In the genomic region with DNA sequence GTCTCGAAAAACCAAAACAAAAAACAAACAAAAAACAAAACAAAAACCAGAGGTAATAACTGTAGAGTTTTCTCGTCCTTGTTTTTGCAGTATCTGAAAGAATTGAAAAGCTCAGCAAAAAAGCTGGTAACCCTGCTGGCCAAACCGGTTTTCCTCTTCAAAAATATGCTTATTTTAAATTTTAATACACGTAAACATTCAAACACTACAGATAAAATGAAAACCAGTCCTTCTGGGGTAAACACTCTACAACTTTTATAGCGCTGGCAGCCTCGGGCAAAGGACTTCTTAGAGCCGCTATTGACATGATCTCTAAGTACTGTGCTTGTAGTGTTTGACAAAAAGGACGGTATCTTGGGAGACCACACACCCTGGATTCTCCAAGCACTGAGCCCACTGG, we compare ENCODE assay signal across 7 mouse cellular contexts. TPM values are rescaled to one million over a fixed set of nuclear protein-coding genes. Genes with fewer than 3 reads are reported as not detected.
A peak's percentile ranks its signal among the peaks of the same experiment; 100 is the strongest.
DNase-seq lines count a peak whose midpoint lies in the region; ATAC-seq and TF ChIP-seq lines count a peak whose summit lies in the region.

No protein-coding gene starts in this region.

- no peaks in the 10 kb centered on the region for H3K4me1 ChIP-seq in lung, postnatal 0 days (ENCODE audit: insufficient read depth, low read depth, low read length)
- peaks cover 11% of the 10 kb centered on the region for H3K4me1 ChIP-seq in forebrain, embryonic 13.5 days
- peaks cover 19% of the 10 kb centered on the region for H3K4me1 ChIP-seq in limb, embryonic 15.5 days
- no peaks in the 10 kb centered on the region for H3K4me1 ChIP-seq in stomach, postnatal 0 days (replicated peaks; ENCODE audit: control insufficient read depth, insufficient read depth)

- no peaks in the 10 kb centered on the region for H3K27me3 ChIP-seq in lung, postnatal 0 days (replicated peaks; ENCODE audit: insufficient read depth, low read length)
- no peaks in the 10 kb centered on the region for H3K27me3 ChIP-seq in forebrain, embryonic 13.5 days
- no peaks in the 10 kb centered on the region for H3K27me3 ChIP-seq in limb, embryonic 15.5 days
- H3K27me3 ChIP-seq in stomach, postnatal 0 days (ENCODE audit: control insufficient read depth, insufficient read depth, low read length): no peaks in the 10 kb centered on the region

- TF ChIP-seq CTCF in lung, postnatal 0 days (IDR thresholded peaks at IDR 0.05): no peak
- TF ChIP-seq CTCF in stomach, postnatal 0 days (IDR thresholded peaks at IDR 0.05; ENCODE audit: low read depth): no peak

- H3K9ac ChIP-seq in lung, postnatal 0 days (replicated peaks; ENCODE audit: low read depth): no peak overlapping the region
- H3K9ac ChIP-seq in forebrain, embryonic 13.5 days: no peak overlapping the region; the same call in 1 of the 2 replicates
- no peak overlapping the region for H3K9ac ChIP-seq in limb, embryonic 15.5 days
- no peak overlapping the region for H3K9ac ChIP-seq in stomach, postnatal 0 days (ENCODE audit: low read length)

- H3K4me3 ChIP-seq in lung, postnatal 0 days (ENCODE audit: low read depth, low read length): no peak overlapping the region
- no peak overlapping the region for H3K4me3 ChIP-seq in forebrain, embryonic 13.5 days
- peak overlapping the region; percentile 74; the same call in 1 of the 2 replicates for H3K4me3 ChIP-seq in limb, embryonic 15.5 days
- H3K4me3 ChIP-seq in stomach, postnatal 0 days (ENCODE audit: low read depth, low read length): no peak overlapping the region

- H3K4me2 ChIP-seq in lung, postnatal 0 days (replicated peaks; ENCODE audit: low read depth, low read length): no peak overlapping the region; the same call in 1 of the 2 replicates
- peak overlapping the region; percentile 80 for H3K4me2 ChIP-seq in forebrain, embryonic 13.5 days
- H3K4me2 ChIP-seq in limb, embryonic 15.5 days: peak overlapping the region; percentile 77
- H3K4me2 ChIP-seq in stomach, postnatal 0 days (replicated peaks; ENCODE audit: low read depth): peak overlapping the region; percentile 71; the same call in 1 of the 2 replicates

- H3K27ac ChIP-seq in lung, postnatal 0 days (ENCODE audit: low read length): no peak overlapping the region
- H3K27ac ChIP-seq in forebrain, embryonic 13.5 days: no peak overlapping the region
- H3K27ac ChIP-seq in limb, embryonic 15.5 days: peak overlapping the region; percentile 99
- peak overlapping the region; percentile 100; the same call in 1 of the 2 replicates for H3K27ac ChIP-seq in stomach, postnatal 0 days (replicated peaks)

- no peak for ATAC-seq in lung, postnatal 0 days
- no peak for ATAC-seq in forebrain, embryonic 13.5 days
- ATAC-seq in limb, embryonic 15.5 days (ENCODE audit: insufficient number of reproducible peaks, low FRiP score, low TSS enrichment, low read depth): no peak
- no peak for ATAC-seq in stomach, postnatal 0 days (ENCODE audit: low FRiP score, low TSS enrichment)

- peaks cover 5% of the 10 kb centered on the region; the same call in 1 of the 2 replicates for H3K36me3 ChIP-seq in lung, postnatal 0 days (ENCODE audit: insufficient read depth, low read length)
- H3K36me3 ChIP-seq in forebrain, embryonic 13.5 days (ENCODE audit: poor library complexity, severe bottlenecking): peaks cover 5% of the 10 kb centered on the region; the same call in 1 of the 2 replicates
- H3K36me3 ChIP-seq in limb, embryonic 15.5 days: peaks cover 9% of the 10 kb centered on the region; the same call in 1 of the 2 replicates
- no peaks in the 10 kb centered on the region for H3K36me3 ChIP-seq in stomach, postnatal 0 days (ENCODE audit: control insufficient read depth, insufficient read depth, low read length)

- WGBS in lung, postnatal 0 days: 47% methylated on average over 8 of the region's 8 CpGs
- 85% methylated on average over 8 of the region's 8 CpGs for WGBS in forebrain, embryonic 13.5 days
- 36% methylated on average over 8 of the region's 8 CpGs for WGBS in limb, embryonic 15.5 days
- 72% methylated on average over 8 of the region's 8 CpGs for WGBS in stomach, postnatal 0 days

- DNase-seq in lung, postnatal 0 days (ENCODE audit: low spot score): peak; percentile 53
- no peak for DNase-seq in lung, postnatal 14 days
- DNase-seq in stomach, postnatal 0 days (ENCODE audit: low spot score): no peak
- no peak for DNase-seq in adrenal gland, postnatal 14 days
- no peak for DNase-seq in spleen, postnatal 4 days (ENCODE audit: low spot score in 2 of 2)

- H3K9me3 ChIP-seq in lung, postnatal 0 days (ENCODE audit: low read length): no peaks in the 10 kb centered on the region
- H3K9me3 ChIP-seq in forebrain, embryonic 13.5 days (replicated peaks): no peaks in the 10 kb centered on the region
- H3K9me3 ChIP-seq in limb, embryonic 15.5 days: no peaks in the 10 kb centered on the region
- no peaks in the 10 kb centered on the region for H3K9me3 ChIP-seq in stomach, postnatal 0 days (ENCODE audit: control insufficient read depth, low read length)

- TF ChIP-seq EP300 in lung, postnatal 0 days (IDR thresholded peaks at IDR 0.05): peak; percentile 37; the same call in 1 of the 2 replicates
- no peak for TF ChIP-seq EP300 in stomach, postnatal 0 days (optimal IDR thresholded peaks at IDR 0.05)

RNA-seq across cellular contexts. Expression of gene Dis3l, which starts 0.6 kb away (rescaled TPM):
- polyA plus RNA-seq in lung, postnatal 0 days (2015; fragmentation: Nextera tagmentation; extraction: Ambion mirVana): 8.1 and 9.6 TPM in 2 replicates
- polyA plus RNA-seq in forebrain, embryonic 13.5 days (2015; fragmentation: Nextera tagmentation; extraction: Ambion mirVana): 19.4 and 21.7 TPM in 2 replicates
- 16.9 and 19.3 TPM in 2 replicates for polyA plus RNA-seq in limb, embryonic 15.5 days (2015; fragmentation: Nextera tagmentation; extraction: Ambion mirVana)
- 6.9 and 7.2 TPM in 2 replicates for polyA plus RNA-seq in stomach, postnatal 0 days (2015; fragmentation: Nextera tagmentation; extraction: Ambion mirVana)
- 16.8 and 20.1 TPM in 2 replicates for total RNA-seq in adrenal gland, postnatal 14 days (2021)

RNA-seq across cellular contexts. Expression of gene Megf11, which starts 43.8 kb away (rescaled TPM):
- polyA plus RNA-seq in lung, postnatal 0 days (2015; fragmentation: Nextera tagmentation; extraction: Ambion mirVana): 0.56 and 0.63 TPM in 2 replicates
- polyA plus RNA-seq in forebrain, embryonic 13.5 days (2015; fragmentation: Nextera tagmentation; extraction: Ambion mirVana): 5.2 and 6.4 TPM in 2 replicates
- 0.83 and 1.3 TPM in 2 replicates for polyA plus RNA-seq in limb, embryonic 15.5 days (2015; fragmentation: Nextera tagmentation; extraction: Ambion mirVana)
- 0.46 and 0.67 TPM in 2 replicates for polyA plus RNA-seq in stomach, postnatal 0 days (2015; fragmentation: Nextera tagmentation; extraction: Ambion mirVana)
- total RNA-seq in adrenal gland, postnatal 14 days (2021): 1.0 and 2.0 TPM in 2 replicates

Comparison
In these comparisons a context has a peak if more than half of its experiments do, and no peak if none do; other contexts are left out.
1. H3K27ac ChIP-seq: peak in limb, embryonic 15.5 days (single experiment) and stomach, postnatal 0 days (single experiment); none in lung, postnatal 0 days (single experiment) and forebrain, embryonic 13.5 days (single experiment).